Mouse (Mus musculus) neural tube, embryonic 13.5 days (tissue): Measurements from ENCODE around the gene Ccser2. TPM values are rescaled to one million over a fixed set of nuclear protein-coding genes. Genes with fewer than 3 reads are reported as not detected.

Experiments used
- ATAC-seq: fragments of 200-750 bp; cut with Nextera tagmentation; 2 replicates; pipeline ENCODE4 v1.8.0; 2017; ENCODE audit warnings: low read depth, mild to moderate bottlenecking, moderate TSS enrichment, moderate library complexity
- H3K27ac ChIP-seq: fragments of 300-500 bp; sonication (generic); replicated peaks from 2 replicates; pipeline ENCODE4 v1.5.1; 2015; ENCODE audit warnings: moderate library complexity, mild to moderate bottlenecking, inconsistent platforms
- H3K27me3 ChIP-seq: fragments of 300-500 bp; sonication (generic); 2 replicates; pipeline ENCODE4 v1.6.1; 2015; ENCODE audit warnings: mild to moderate bottlenecking, inconsistent platforms
- H3K36me3 ChIP-seq: fragments of 300-500 bp; sonication (generic); 2 replicates; pipeline ENCODE4 v1.6.1; 2015; ENCODE audit warnings: mild to moderate bottlenecking, inconsistent platforms
- H3K4me1 ChIP-seq: fragments of 300-500 bp; sonication (generic); replicated peaks from 2 replicates; pipeline ENCODE4 v1.6.1; 2015; ENCODE audit warnings: inconsistent platforms
- H3K4me2 ChIP-seq: fragments of 300-500 bp; sonication (generic); 2 replicates; pipeline ENCODE4 v1.6.1; 2015; ENCODE audit warnings: inconsistent platforms, mild to moderate bottlenecking, moderate library complexity
- H3K4me3 ChIP-seq: fragments of 300-500 bp; sonication (generic); 2 replicates; pipeline ENCODE4 v1.5.1; 2015; ENCODE audit warnings: mild to moderate bottlenecking, inconsistent platforms
- H3K9ac ChIP-seq: fragments of 300-500 bp; sonication (generic); 2 replicates; pipeline ENCODE4 v1.6.1; 2015; ENCODE audit warnings: moderate library complexity, mild to moderate bottlenecking, inconsistent platforms
- H3K9me3 ChIP-seq: fragments of 300-500 bp; sonication (generic); 2 replicates; pipeline ENCODE4 v1.6.1; 2016; ENCODE audit warnings: inconsistent platforms
- WGBS: fragments of 180-500 bp; shearing (Covaris S2); methylation state at CpG from one replicate; pipeline ENCODE4 v1.1.7; 2015; 5-methylcytosine and 5-hydroxymethylcytosine counted together
- polyA plus RNA-seq: library from polyadenylated mRNA; unstranded; fragments of >200 nt; fragmentation: Nextera tagmentation; extraction: Ambion mirVana; gene quantifications from 2 replicates; pipeline ENCODE4 v1.2.1, GENCODE M21; 2015

The Ccser2 gene
- polyA plus RNA-seq, 1 experiment from 2014 or later, result 99.8 TPM

GRCm38 (mm10) chr14:36862387-36862786 is 106.2 kb downstream of the Ccser2 start:
- Histone ChIP-seq H3K27ac (no peak overlapping the region), H3K36me3 (no peaks in the 10 kb centered on the region), H3K4me2 (no peak overlapping the region), H3K27me3 (no peaks in the 10 kb centered on the region), H3K9me3 (no peaks in the 10 kb centered on the region), H3K9ac (no peak overlapping the region), H3K4me3 (no peak overlapping the region), H3K4me1 (peaks cover 3% of the 10 kb centered on the region)
- ATAC-seq, result no peak
- 26% methylated on average over 7 of the region's 7 CpGs for WGBS

GRCm38 (mm10) chr14:36858932-36859331 is 109.6 kb downstream of the Ccser2 start:
- no peak overlapping the region for H3K4me3 ChIP-seq
- no peaks in the 10 kb centered on the region for H3K27me3 ChIP-seq
- peaks cover 11% of the 10 kb centered on the region for H3K4me1 ChIP-seq
- no peak overlapping the region for H3K27ac ChIP-seq
- ATAC-seq, result no peak
- H3K36me3 ChIP-seq, result no peaks in the 10 kb centered on the region
- H3K4me2 ChIP-seq, result no peak overlapping the region
- no peaks in the 10 kb centered on the region for H3K9me3 ChIP-seq
- no peak overlapping the region for H3K9ac ChIP-seq
- WGBS, result 84% methylated on average over 4 of the region's 4 CpGs

GRCm38 (mm10) chr14:36852972-36853371 is 115.6 kb downstream of the Ccser2 start:
- Histone ChIP-seq H3K36me3 (no peaks in the 10 kb centered on the region), H3K4me2 (no peak overlapping the region), H3K27ac (no peak overlapping the region), H3K4me1 (peaks cover 11% of the 10 kb centered on the region), H3K9ac (no peak overlapping the region), H3K9me3 (no peaks in the 10 kb centered on the region), H3K4me3 (no peak overlapping the region), H3K27me3 (no peaks in the 10 kb centered on the region)
- WGBS, result 73% methylated on average over 4 of the region's 4 CpGs
- ATAC-seq, result no peak

- no peak overlapping the region for H3K4me2 ChIP-seq
- no peak overlapping the region for H3K4me3 ChIP-seq
- ATAC-seq, result no peak
- no peaks in the 10 kb centered on the region for H3K36me3 ChIP-seq
- no peak overlapping the region for H3K27ac ChIP-seq
- H3K9me3 ChIP-seq, result no peaks in the 10 kb centered on the region
- H3K4me1 ChIP-seq, result no peaks in the 10 kb centered on the region
- WGBS, result 11% methylated on average over 1 of the region's 1 CpGs
- no peaks in the 10 kb centered on the region for H3K27me3 ChIP-seq
- H3K9ac ChIP-seq, result no peak overlapping the region
These were observed 119.7 kb downstream of the Ccser2 start for GRCm38 (mm10) chr14:36848860-36849259.

Other genes starting within 250 kb of the Ccser2 start
- not detected in 2 replicates for gene Rgr, start 80.2 kb upstream of the Ccser2 start, polyA plus RNA-seq
- not detected in 2 replicates for gene Lrit1, start 86.1 kb upstream of the Ccser2 start, polyA plus RNA-seq
- not detected in 2 replicates for gene Lrit2, start 99.2 kb upstream of the Ccser2 start, polyA plus RNA-seq
- gene Cdhr1, start 129.6 kb upstream of the Ccser2 start, polyA plus RNA-seq, result 5.0 and 5.5 TPM in 2 replicates
- gene 2610528A11Rik, start 145.2 kb upstream of the Ccser2 start, polyA plus RNA-seq, result 0.36 TPM in 1 of 2 replicates, not detected in the other
- 202 and 208 TPM in 2 replicates for gene Ghitm, start 166.5 kb upstream of the Ccser2 start, polyA plus RNA-seq